Mouse (Mus musculus) myocyte (in vitro differentiated cells): ENCODE results near the gene Ddx23. TPM values are rescaled to one million over a fixed set of nuclear protein-coding genes. Genes with fewer than 3 reads are reported as not detected.

Experiments
- H3K27me3 ChIP-seq: one replicate; pipeline ENCODE4 v1.6.1; 2011; ENCODE audit not compliant: control insufficient read depth, insufficient read depth, insufficient read length
- H3K36me3 ChIP-seq: one replicate; pipeline ENCODE4 v1.6.1; 2011; ENCODE audit not compliant: control insufficient read depth, insufficient read depth
- H3K4me2 ChIP-seq: one replicate; pipeline ENCODE4 v1.6.1; 2011; ENCODE audit warnings: low read depth, control low read depth
- H3K4me3 ChIP-seq: one replicate; pipeline ENCODE4 v1.5.1; 2011; ENCODE audit warnings: mild to moderate bottlenecking, control low read depth, moderate library complexity
- H3K79me2 ChIP-seq: one replicate; pipeline ENCODE4 v1.6.1; 2011; ENCODE audit not compliant: control insufficient read depth, insufficient read depth
- H3ac ChIP-seq: one replicate; pipeline ENCODE4 v1.6.1; 2011; ENCODE audit not compliant: control insufficient read depth, insufficient read length
- CEBPB ChIP-seq: IDR thresholded peaks from 2 replicates; pipeline ENCODE4 v1.6.1; 2011; ENCODE audit warnings: mild to moderate bottlenecking, moderate library complexity; ENCODE audit not compliant: poor library complexity, insufficient read depth, severe bottlenecking
- E2F4 ChIP-seq: IDR thresholded peaks from one replicate; pipeline ENCODE4 v1.6.1; 2011; ENCODE audit warnings: mild to moderate bottlenecking, control low read depth, moderate library complexity; ENCODE audit not compliant: insufficient read depth
- MAX ChIP-seq: IDR thresholded peaks from one replicate; pipeline ENCODE4 v1.6.1; 2011; ENCODE audit warnings: low read depth, mild to moderate bottlenecking, control low read depth
- MYOD1 ChIP-seq, 3 experiments: IDR thresholded peaks; one replicate each; pipeline ENCODE4 v1.6.1; 2011; ENCODE audit warnings: control low read depth in 2 of 3, low read depth in 2 of 3, mild to moderate bottlenecking in 2 of 3, moderate library complexity in 1 of 3; ENCODE audit not compliant: insufficient read length in 2 of 3, control insufficient read depth in 1 of 3
- MYOG ChIP-seq, 3 experiments: IDR thresholded peaks; one replicate each; pipeline ENCODE4 v1.6.1; 2011; ENCODE audit warnings: control low read depth in 2 of 3, low read depth in 2 of 3, mild to moderate bottlenecking in 2 of 3; ENCODE audit not compliant: insufficient read length in 2 of 3, control insufficient read depth in 1 of 3, insufficient read depth in 1 of 3
- POLR2A ChIP-seq: IDR thresholded peaks from one replicate; pipeline ENCODE4 v1.6.1; 2011; ENCODE audit warnings: low read depth, mild to moderate bottlenecking, control low read depth, moderate library complexity; ENCODE audit not compliant: insufficient read length
- POLR2AphosphoS2 ChIP-seq: IDR thresholded peaks from one replicate; pipeline ENCODE4 v1.6.1; 2011; ENCODE audit warnings: low read depth, control low read depth; ENCODE audit not compliant: insufficient read length
- REST ChIP-seq: IDR thresholded peaks from one replicate; pipeline ENCODE4 v1.6.1; 2011; ENCODE audit warnings: mild to moderate bottlenecking, control low read depth, moderate library complexity; ENCODE audit not compliant: insufficient read depth, insufficient read length
- SRF ChIP-seq: IDR thresholded peaks from one replicate; pipeline ENCODE4 v1.6.1; 2011; ENCODE audit warnings: low read depth; ENCODE audit not compliant: control insufficient read depth, insufficient read length
- TCF12 ChIP-seq: IDR thresholded peaks from one replicate; pipeline ENCODE4 v1.6.1; 2011; ENCODE audit warnings: mild to moderate bottlenecking, control low read depth; ENCODE audit not compliant: poor library complexity, insufficient read depth, severe bottlenecking
- TCF3 ChIP-seq: IDR thresholded peaks from one replicate; pipeline ENCODE4 v1.6.1; 2011; ENCODE audit warnings: low read depth, control low read depth; ENCODE audit not compliant: insufficient read length
- USF1 ChIP-seq: IDR thresholded peaks from one replicate; pipeline ENCODE4 v1.6.1; 2011; ENCODE audit warnings: low read depth, mild to moderate bottlenecking, control low read depth, moderate library complexity
- polyA plus RNA-seq: library from polyadenylated mRNA; unstranded; fragments of >200 nt; fragmentation: generic; extraction: Trizol; gene quantifications from one replicate; pipeline ENCODE4 v1.2.1, GENCODE M21; 2012; ENCODE audit warnings: missing spikeins

The Ddx23 gene
- polyA plus RNA-seq, 1 experiment: 102 TPM

- Histone ChIP-seq H3K27me3 (no peaks in the 10 kb centered on the region), H3K4me2 (no peak overlapping the region), H3K36me3 (peaks cover 16% of the 10 kb centered on the region), H3ac (no peak overlapping the region), H3K79me2 (no peaks in the 10 kb centered on the region), H3K4me3 (no peak overlapping the region)
- TF ChIP-seq E2F4: no peak
- no peak for TF ChIP-seq MYOG (IDR thresholded peaks at IDR 0.05; ENCODE audit: control insufficient read depth in 1 of 3, insufficient read depth in 1 of 3, insufficient read length in 2 of 3, low read depth in 2 of 3)
- no peak for TF ChIP-seq CEBPB
- no peak for TF ChIP-seq POLR2A
- TF ChIP-seq MAX: no peak
- TF ChIP-seq MYOD1 (IDR thresholded peaks at IDR 0.05; ENCODE audit: control insufficient read depth in 1 of 3, insufficient read length in 2 of 3, low read depth in 2 of 3): no peak
- TF ChIP-seq TCF12: no peak
- no peak for TF ChIP-seq SRF
- TF ChIP-seq TCF3: no peak
- no peak for TF ChIP-seq USF1
- TF ChIP-seq REST: no peak
- no peak for TF ChIP-seq POLR2AphosphoS2
Observed at GRCm38 (mm10) chr15:98640157-98640556, 22.5 kb downstream of the Ddx23 start.

GRCm38 (mm10) chr15:98637155-98637554 lies 25.5 kb downstream of the Ddx23 start:
- H3K4me3 ChIP-seq: no peak overlapping the region
- no peaks in the 10 kb centered on the region for H3K27me3 ChIP-seq
- H3K4me2 ChIP-seq: no peak overlapping the region
- H3ac ChIP-seq: no peak overlapping the region
- H3K36me3 ChIP-seq: peaks cover 5% of the 10 kb centered on the region
- no peaks in the 10 kb centered on the region for H3K79me2 ChIP-seq
- TF ChIP-seq MAX: no peak

- no peak overlapping the region for H3K4me2 ChIP-seq
- no peaks in the 10 kb centered on the region for H3K79me2 ChIP-seq
- no peak overlapping the region for H3K4me3 ChIP-seq
- TF ChIP-seq MYOD1 (IDR thresholded peaks at IDR 0.05; ENCODE audit: control insufficient read depth in 1 of 3, insufficient read length in 2 of 3, low read depth in 2 of 3) (no peak), TCF12 (no peak), POLR2AphosphoS2 (no peak), SRF (no peak), CEBPB (no peak)
- H3K36me3 ChIP-seq: peaks cover 4% of the 10 kb centered on the region
- no peaks in the 10 kb centered on the region for H3K27me3 ChIP-seq
- no peak overlapping the region for H3ac ChIP-seq
Observed at GRCm38 (mm10) chr15:98636517-98636916, 26.2 kb downstream of the Ddx23 start.

- peak overlapping the region; percentile 77 for H3K4me2 ChIP-seq
- peak overlapping the region; percentile 3 for H3ac ChIP-seq
- peak overlapping the region; percentile 46 for H3K4me3 ChIP-seq
- H3K36me3 ChIP-seq: no peaks in the 10 kb centered on the region
- TF ChIP-seq USF1 (no peak), MAX (no peak), MYOD1 (IDR thresholded peaks at IDR 0.05; ENCODE audit: control insufficient read depth in 1 of 3, insufficient read length in 2 of 3, low read depth in 2 of 3) (no peak), TCF12 (no peak), E2F4 (no peak), TCF3 (no peak), CEBPB (no peak), POLR2A (no peak), POLR2AphosphoS2 (no peak), REST (no peak), MYOG (IDR thresholded peaks at IDR 0.05; ENCODE audit: control insufficient read depth in 1 of 3, insufficient read depth in 1 of 3, insufficient read length in 2 of 3, low read depth in 2 of 3) (no peak), SRF (no peak)
- no peaks in the 10 kb centered on the region for H3K79me2 ChIP-seq
- no peaks in the 10 kb centered on the region for H3K27me3 ChIP-seq
Observed at GRCm38 (mm10) chr15:98635291-98635841, 27.3 kb downstream of the Ddx23 start.

GRCm38 (mm10) chr15:98634541-98635081 lies 28.1 kb downstream of the Ddx23 start:
- no peaks in the 10 kb centered on the region for H3K79me2 ChIP-seq
- H3K4me2 ChIP-seq: peak overlapping the region; percentile 98
- peak overlapping the region; percentile 46 for H3K4me3 ChIP-seq
- no peaks in the 10 kb centered on the region for H3K27me3 ChIP-seq
- H3K36me3 ChIP-seq: no peaks in the 10 kb centered on the region
- TF ChIP-seq TCF3 (no peak), MYOG (IDR thresholded peaks at IDR 0.05; ENCODE audit: control insufficient read depth in 1 of 3, insufficient read depth in 1 of 3, insufficient read length in 2 of 3, low read depth in 2 of 3) (peak in 2 of 3 experiments; percentile 65 to 82), MYOD1 (IDR thresholded peaks at IDR 0.05; ENCODE audit: control insufficient read depth in 1 of 3, insufficient read length in 2 of 3, low read depth in 2 of 3) (peak in 2 of 3 experiments; percentile 41 to 87), POLR2A (peak; percentile 63), E2F4 (no peak)
- H3ac ChIP-seq: peak overlapping the region; percentile 3
